Mouse (Mus musculus) heart, embryonic 10.5 days (tissue): ENCODE data around the gene Cdk2ap1. TPM values are rescaled to one million over a fixed set of nuclear protein-coding genes. Genes with fewer than 3 reads are reported as not detected.
"Not testable (repeated sequence)": the region's sequence is repeated elsewhere in the genome, so short reads cannot be mapped to it uniquely, and the experiment has no call there.

Source experiments
- DNase-seq: peaks from one replicate; pipeline ENCODE4 v3.0.0-alpha.2; 2017; ENCODE audit warnings: low spot score
- H3K27ac ChIP-seq: fragments of 300-500 bp; sonication (generic); 2 replicates; pipeline ENCODE4 v1.5.1; 2016; ENCODE audit warnings: mild to moderate bottlenecking
- H3K27me3 ChIP-seq: fragments of 300-500 bp; sonication (generic); 2 replicates; pipeline ENCODE4 v1.6.1; 2016; ENCODE audit warnings: mild to moderate bottlenecking; ENCODE audit not compliant: poor library complexity, insufficient read depth, severe bottlenecking
- H3K36me3 ChIP-seq: fragments of 300-500 bp; sonication (generic); 2 replicates; pipeline ENCODE4 v1.6.1; 2016; ENCODE audit warnings: mild to moderate bottlenecking, moderate library complexity
- H3K4me1 ChIP-seq: fragments of 300-500 bp; sonication (generic); 2 replicates; pipeline ENCODE4 v1.6.1; 2016; ENCODE audit warnings: mild to moderate bottlenecking
- H3K4me3 ChIP-seq: fragments of 300-500 bp; sonication (generic); 2 replicates; pipeline ENCODE4 v1.5.1; 2016; ENCODE audit warnings: mild to moderate bottlenecking, moderate library complexity
- H3K9me3 ChIP-seq: fragments of 300-500 bp; sonication (generic); 2 replicates; pipeline ENCODE4 v1.6.1; 2016; ENCODE audit warnings: mild to moderate bottlenecking, moderate library complexity
- WGBS: fragments of 180-500 bp; shearing (Covaris S2); methylation state at CpG from one replicate; pipeline ENCODE4 v1.1.7; 2016; 5-methylcytosine and 5-hydroxymethylcytosine counted together
- polyA plus RNA-seq: library from polyadenylated mRNA; unstranded; fragments of >200 nt; fragmentation: Nextera tagmentation; extraction: Ambion mirVana; gene quantifications from 2 replicates; pipeline ENCODE4 v1.2.1, GENCODE M21; 2016

Cdk2ap1 gene
- polyA plus RNA-seq, 1 experiment from 2014 or later: 43.7 TPM

DNA sequence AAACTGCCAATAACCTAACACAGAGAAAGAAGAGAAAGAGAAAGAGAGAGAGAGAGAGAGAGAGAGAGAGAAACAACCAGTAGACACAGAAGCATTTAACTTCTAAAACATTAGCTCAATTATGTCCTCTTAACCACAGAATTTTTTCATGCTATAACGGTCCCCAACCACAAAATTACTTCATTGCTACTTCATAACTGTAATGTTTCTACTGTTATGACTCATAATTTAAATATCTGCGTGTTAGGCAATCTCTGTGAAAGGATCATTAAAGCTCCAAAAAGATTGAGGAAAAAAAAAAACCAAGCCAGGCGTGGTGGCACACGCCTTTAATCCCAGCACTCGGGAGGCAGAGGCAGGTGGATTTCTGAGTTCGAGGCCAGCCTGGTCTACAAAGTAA lies 60.0 kb downstream of the Cdk2ap1 start:
- not testable (repeated sequence) for H3K27me3 ChIP-seq, H3K9me3 ChIP-seq, DNase-seq, H3K4me1 ChIP-seq, H3K27ac ChIP-seq, H3K4me3 ChIP-seq
- 94% methylated on average over 6 of the region's 6 CpGs for WGBS
- H3K36me3 ChIP-seq: peaks cover 68% of the 10 kb centered on the region

DNA sequence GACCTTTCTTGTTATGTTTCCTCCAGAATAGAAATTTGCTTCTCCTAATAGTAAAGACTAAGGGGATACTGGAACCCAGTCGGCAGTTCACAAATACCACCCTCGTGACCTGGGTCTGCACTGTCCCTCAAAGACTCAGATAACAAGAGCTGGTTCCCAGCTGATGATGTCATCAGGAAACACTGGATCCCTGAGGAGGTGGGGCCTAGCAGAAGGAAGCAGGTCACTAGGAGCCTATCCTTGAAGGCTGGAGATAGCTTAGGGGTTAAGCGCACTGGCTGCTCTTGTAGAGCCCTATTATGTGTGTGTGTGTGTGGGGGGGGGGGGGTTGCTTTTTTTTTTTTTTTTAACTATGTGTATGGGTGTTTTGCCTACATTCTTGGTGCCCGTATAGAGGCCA lies 62.8 kb downstream of the Cdk2ap1 start:
- Histone ChIP-seq H3K36me3 (peaks cover 68% of the 10 kb centered on the region), H3K9me3 (no peaks in the 10 kb centered on the region), H3K4me3 (no peak overlapping the region), H3K27ac (no peak overlapping the region), H3K4me1 (peaks cover 9% of the 10 kb centered on the region; the same call in 1 of the 2 replicates), H3K27me3 (no peaks in the 10 kb centered on the region)
- DNase-seq: no peak
- 36% methylated on average over 4 of the region's 4 CpGs for WGBS

DNA sequence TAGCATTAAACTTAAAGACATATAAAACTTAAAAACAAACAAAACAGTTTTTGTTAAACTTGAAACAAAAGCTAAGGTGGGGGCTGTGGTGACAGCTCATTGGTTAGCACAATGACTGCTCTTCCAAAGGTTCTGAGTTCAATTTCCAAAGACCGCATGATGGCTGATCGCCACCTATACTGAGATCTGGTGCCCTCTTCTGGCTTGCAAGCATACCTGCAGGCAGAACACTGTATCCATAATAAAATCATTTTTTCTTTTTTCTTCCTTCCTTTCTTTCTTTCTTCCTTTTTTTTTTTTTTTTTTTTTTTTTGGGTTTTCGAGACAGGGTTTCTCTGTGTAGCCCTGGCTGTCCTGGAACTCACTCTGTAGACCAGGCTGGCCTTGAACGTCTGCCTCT lies 63.6 kb downstream of the Cdk2ap1 start:
- not testable (repeated sequence) for H3K27me3 ChIP-seq, H3K9me3 ChIP-seq, H3K27ac ChIP-seq, DNase-seq, H3K4me1 ChIP-seq, H3K4me3 ChIP-seq
- peaks cover 70% of the 10 kb centered on the region for H3K36me3 ChIP-seq
- WGBS: 65% methylated on average over 4 of the region's 4 CpGs

DNA sequence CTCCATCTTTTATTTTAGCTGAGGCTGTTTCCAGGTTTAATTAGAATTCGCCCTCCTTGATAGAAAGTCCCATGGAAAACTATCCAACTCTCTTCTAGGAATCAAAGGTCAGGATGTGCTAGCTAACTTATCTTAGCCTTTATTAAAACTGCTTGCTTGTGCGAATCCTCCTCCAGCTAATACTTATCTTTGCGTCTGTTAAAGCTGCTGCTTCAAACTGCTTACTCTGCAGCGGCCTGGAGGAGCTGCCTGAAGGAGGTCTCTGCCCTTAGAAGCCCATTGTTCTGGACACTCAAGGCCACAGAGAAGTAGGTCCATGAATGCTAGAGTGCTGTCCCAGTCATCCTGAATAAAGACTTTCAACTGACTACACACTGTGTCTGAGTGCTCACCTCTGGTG lies 66.4 kb downstream of the Cdk2ap1 start:
- H3K27me3 ChIP-seq: no peaks in the 10 kb centered on the region
- H3K9me3 ChIP-seq: no peaks in the 10 kb centered on the region
- H3K4me3 ChIP-seq: no peak overlapping the region
- DNase-seq: no peak
- no peak overlapping the region for H3K27ac ChIP-seq
- WGBS: 87% methylated on average over 4 of the region's 4 CpGs
- H3K4me1 ChIP-seq: peaks cover 9% of the 10 kb centered on the region; the same call in 1 of the 2 replicates
- H3K36me3 ChIP-seq: peaks cover 80% of the 10 kb centered on the region

Other genes with a start within 250 kb of the Cdk2ap1 start
- gene Arl6ip4, start 247.0 kb downstream of the Cdk2ap1 start, polyA plus RNA-seq: 86.9 and 116 TPM in 2 replicates
- 4.8 and 6.1 TPM in 2 replicates for gene Pitpnm2, start 113.3 kb downstream of the Cdk2ap1 start, polyA plus RNA-seq
- 15.6 and 20.5 TPM in 2 replicates for gene Mphosph9, start 35.1 kb downstream of the Cdk2ap1 start, polyA plus RNA-seq
- gene 2810006K23Rik, start 35.0 kb downstream of the Cdk2ap1 start, polyA plus RNA-seq: 22.1 and 22.9 TPM in 2 replicates
- 74.4 and 80.5 TPM in 2 replicates for gene Sbno1, start 62.9 kb upstream of the Cdk2ap1 start, polyA plus RNA-seq
- 49.6 and 54.5 TPM in 2 replicates for gene Kmt5a, start 76.8 kb upstream of the Cdk2ap1 start, polyA plus RNA-seq
- gene Rilpl2, start 115.3 kb upstream of the Cdk2ap1 start, polyA plus RNA-seq: 13.3 and 18.3 TPM in 2 replicates
- gene Snrnp35, start 120.1 kb upstream of the Cdk2ap1 start, polyA plus RNA-seq: 25.5 and 26.8 TPM in 2 replicates
- 22.7 and 25.5 TPM in 2 replicates for gene Rilpl1, start 168.3 kb upstream of the Cdk2ap1 start, polyA plus RNA-seq
- 523 and 570 TPM in 2 replicates for gene Tmed2, start 177.6 kb upstream of the Cdk2ap1 start, polyA plus RNA-seq
- gene Ddx55, start 189.8 kb upstream of the Cdk2ap1 start, polyA plus RNA-seq: 11.4 and 13.0 TPM in 2 replicates
- gene Eif2b1, start 216.0 kb upstream of the Cdk2ap1 start, polyA plus RNA-seq: 73.6 and 88.1 TPM in 2 replicates
- gene Gtf2h3, start 216.1 kb upstream of the Cdk2ap1 start, polyA plus RNA-seq: 48.7 and 69.2 TPM in 2 replicates